Mouse (Mus musculus): ENCODE measurements around the gene Gm11034.

Gene Gm11034

GRCm38 (mm10) chr8:72211846-72212245, 1.6 kb downstream of the Gm11034 start:
- no peak for DNase-seq (ENCODE audit: extremely low read depth, low read depth, low spot score)

DNA sequence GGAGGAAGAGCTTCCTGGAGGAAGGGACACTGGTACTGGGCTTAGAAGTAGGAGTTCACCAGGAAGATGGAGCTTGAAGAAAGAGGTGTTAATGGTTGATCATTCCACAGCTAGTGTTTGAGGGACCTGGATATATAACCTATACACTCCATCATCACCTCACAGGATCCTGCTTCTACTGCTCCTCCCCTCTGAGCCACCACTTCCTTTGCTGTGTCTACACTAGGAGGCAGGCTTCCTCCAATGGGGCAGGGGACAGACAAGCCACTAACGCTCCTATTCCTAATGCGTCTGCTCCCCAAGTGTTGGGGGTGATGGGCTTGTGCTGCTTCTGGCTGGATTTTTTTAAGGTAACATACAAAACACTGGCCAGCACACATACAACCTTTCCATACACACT, 2.7 kb downstream of the Gm11034 start:
- DNase-seq (ENCODE audit: extremely low read depth, low read depth, low spot score) = no peak

GRCm38 (mm10) chr8:72210222-72210621, 3.2 kb downstream of the Gm11034 start:
- no peak for DNase-seq (ENCODE audit: extremely low read depth, low read depth, low spot score)

- DNase-seq (ENCODE audit: extremely low read depth, low read depth, low spot score) = no peak
These were observed 4.9 kb downstream of the Gm11034 start for GRCm38 (mm10) chr8:72208582-72208981.

DNA sequence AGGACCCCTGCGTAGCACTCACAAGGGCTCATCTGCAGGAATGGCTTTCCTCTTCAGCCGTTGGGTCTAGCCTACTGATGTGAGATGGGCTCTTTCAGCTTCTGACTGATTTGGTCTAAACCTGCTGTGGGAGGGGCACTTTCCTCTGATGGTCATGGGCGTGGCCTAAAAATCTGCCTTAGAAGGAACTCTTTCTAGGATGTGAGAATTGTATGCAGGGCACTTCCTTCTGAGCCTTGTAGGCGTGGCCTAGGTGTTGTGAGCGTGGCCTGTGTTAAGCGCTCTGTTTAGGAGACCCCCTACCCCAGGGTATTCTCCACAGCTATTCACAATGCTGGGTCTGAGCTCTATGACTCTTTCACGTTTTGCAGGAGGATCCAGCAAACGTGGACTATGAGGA, 15.4 kb downstream of the Gm11034 start:
- no peak for DNase-seq (ENCODE audit: extremely low read depth, low read depth, low spot score)

- DNase-seq (ENCODE audit: extremely low read depth, low read depth, low spot score) = no peak
These were observed 21.4 kb downstream of the Gm11034 start for GRCm38 (mm10) chr8:72192065-72192464.

DNA sequence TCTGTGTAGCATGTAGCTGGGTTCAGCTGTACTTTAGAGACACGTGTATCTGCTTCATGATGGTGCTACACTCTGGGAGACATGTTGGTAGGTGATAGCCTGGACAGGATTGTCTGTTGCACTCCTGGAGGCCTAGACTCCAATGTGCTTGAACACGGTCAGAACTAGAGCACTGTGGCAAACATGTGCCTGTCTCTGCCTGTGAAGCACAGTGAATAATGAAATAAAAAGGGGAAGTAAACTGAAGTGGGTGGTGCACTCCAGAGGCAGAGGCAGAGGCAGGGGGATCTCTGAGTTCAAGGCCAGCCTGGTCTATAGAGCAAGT, 23.3 kb downstream of the Gm11034 start:
- no peak for DNase-seq (ENCODE audit: extremely low read depth, low read depth, low spot score)

DNA sequence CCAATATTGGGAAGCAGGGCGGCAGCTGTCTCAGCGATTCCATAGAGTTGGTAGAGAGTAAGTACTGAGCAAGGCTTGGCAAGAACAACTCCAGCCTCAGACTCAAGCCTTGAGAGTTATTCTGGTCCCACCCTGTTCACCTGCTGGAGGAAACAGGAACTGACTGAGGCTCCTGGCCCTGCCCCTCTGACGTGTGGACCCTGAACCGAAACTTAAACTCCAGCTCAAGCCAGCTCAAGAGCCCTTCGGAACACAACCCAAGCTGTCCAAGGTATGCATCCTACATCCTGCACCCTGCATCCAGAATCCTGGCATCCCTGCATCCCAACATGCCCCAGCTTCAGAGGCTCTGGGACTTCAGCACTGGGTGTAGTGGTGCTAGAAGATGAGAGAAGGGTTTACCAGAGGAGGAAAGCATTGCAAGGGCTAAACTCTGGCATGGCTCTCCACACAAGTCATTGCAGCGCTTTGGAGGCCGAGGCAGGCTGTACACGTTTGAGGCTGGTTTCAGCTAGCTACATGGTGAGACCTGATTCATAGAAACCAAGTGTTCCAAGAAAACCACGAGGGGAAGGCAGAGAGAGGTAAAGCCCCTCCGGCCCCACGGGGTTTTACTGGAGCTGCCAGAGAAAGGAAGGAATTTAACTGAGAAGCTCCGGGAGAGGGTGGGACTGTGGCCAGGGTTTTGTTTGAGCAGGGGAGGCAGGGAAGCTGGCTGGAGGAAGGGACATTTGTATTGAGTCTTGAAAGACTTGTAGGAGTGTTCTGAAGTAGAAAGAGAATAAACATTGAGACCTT, 23.8 kb downstream of the Gm11034 start, which contains the start of gene Hsh2d:
TSS of gene Hsh2d (plus strand) at position 222 of the 798 bp plus-strand sequence.
- no peak for DNase-seq (ENCODE audit: extremely low read depth, low read depth, low spot score)

- no peak for DNase-seq (ENCODE audit: extremely low read depth, low read depth, low spot score)
These were observed 25.6 kb downstream of the Gm11034 start for GRCm38 (mm10) chr8:72187793-72188331.

- DNase-seq (ENCODE audit: extremely low read depth, low read depth, low spot score) = no peak
These were observed 29.8 kb downstream of the Gm11034 start for GRCm38 (mm10) chr8:72183554-72184202.

- DNase-seq (ENCODE audit: extremely low read depth, low read depth, low spot score) = no peak
These were observed 36.0 kb downstream of the Gm11034 start for GRCm38 (mm10) chr8:72177346-72177925.

DNA sequence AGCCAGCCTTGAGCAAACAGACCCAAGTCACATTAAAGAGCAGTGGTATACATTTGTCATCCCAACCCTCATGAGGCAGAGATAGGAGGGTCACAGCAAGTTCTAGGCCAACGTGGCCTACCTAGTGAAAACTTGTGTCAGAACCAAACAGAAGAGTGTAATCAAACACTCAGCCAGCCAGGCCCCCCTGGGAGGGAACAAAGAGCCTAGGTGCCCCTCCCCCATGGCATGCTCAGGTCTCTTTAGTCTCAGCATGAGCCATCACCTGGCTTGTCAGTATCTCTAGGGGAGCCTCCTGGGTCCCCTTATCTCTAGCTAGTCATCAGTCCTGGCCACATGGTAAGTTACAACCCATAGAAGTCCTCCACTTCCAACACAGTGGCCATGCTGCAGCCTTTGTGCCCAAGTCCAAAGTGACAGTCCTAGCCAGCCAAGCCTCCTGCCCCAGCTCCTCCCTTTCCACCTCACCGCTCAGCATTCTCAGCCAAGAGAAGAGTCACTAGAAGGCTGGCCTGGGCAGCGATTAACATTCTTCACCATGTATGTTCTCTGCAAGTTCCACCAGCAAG, 43.7 kb downstream of the Gm11034 start:
- DNase-seq (ENCODE audit: extremely low read depth, low read depth, low spot score) = no peak

DNA sequence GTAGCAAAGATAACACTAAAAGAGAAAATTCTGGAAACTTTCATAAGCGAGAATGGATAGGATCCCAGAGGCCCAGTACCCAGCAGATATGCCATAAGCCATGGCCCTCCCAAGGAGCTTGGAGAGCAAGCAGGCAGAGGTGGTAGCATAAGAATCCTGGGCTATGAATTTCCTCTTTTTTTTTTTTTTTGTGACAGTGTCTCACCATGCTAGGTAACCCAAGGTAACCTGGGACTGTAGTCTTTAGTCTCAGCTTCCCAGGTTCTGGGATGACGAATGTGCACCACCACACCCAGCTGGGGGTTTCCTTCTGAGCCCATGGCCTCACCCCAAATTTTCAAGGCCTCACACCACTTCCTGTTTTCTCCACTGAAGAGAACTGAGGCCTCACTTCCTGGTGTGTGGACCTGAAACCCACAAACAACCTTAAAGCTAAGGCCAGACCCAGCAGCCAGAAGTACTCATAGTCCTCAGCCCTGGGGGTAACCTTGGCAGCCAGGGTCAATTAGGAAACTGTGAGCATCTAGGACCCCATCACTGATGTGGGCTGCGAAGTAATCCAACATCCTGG, 44.3 kb downstream of the Gm11034 start:
- no peak for DNase-seq (ENCODE audit: extremely low read depth, low read depth, low spot score)

Data from fat pad, adult 2 months (tissue).